Mouse (Mus musculus) lung, embryonic 16.5 days (tissue): ENCODE results near the gene Pparg. TPM values are rescaled to one million over a fixed set of nuclear protein-coding genes. Genes with fewer than 3 reads are reported as not detected.

Experiments used
- ATAC-seq: fragments of 200-750 bp; cut with Nextera tagmentation; 2 replicates; pipeline ENCODE4 v1.8.0; 2017; ENCODE audit warnings: low read depth, mild to moderate bottlenecking, moderate library complexity
- H3K27ac ChIP-seq: fragments of 300-500 bp; sonication (generic); 2 replicates; pipeline ENCODE4 v1.5.1; 2014; ENCODE audit warnings: mild to moderate bottlenecking, control low read depth, low read length
- H3K27me3 ChIP-seq: fragments of 300-500 bp; sonication (generic); 2 replicates; pipeline ENCODE4 v1.6.1; 2014; ENCODE audit warnings: low read depth, low read length, mixed read lengths; ENCODE audit not compliant: control insufficient read depth, insufficient read depth
- H3K36me3 ChIP-seq: fragments of 300-500 bp; sonication (generic); 2 replicates; pipeline ENCODE4 v1.6.1; 2014; ENCODE audit warnings: low read length; ENCODE audit not compliant: control insufficient read depth, insufficient read depth
- H3K4me1 ChIP-seq: fragments of 300-500 bp; sonication (generic); replicated peaks from 2 replicates; pipeline ENCODE4 v1.6.1; 2014; ENCODE audit warnings: low read length, mixed read lengths; ENCODE audit not compliant: control insufficient read depth, insufficient read depth
- H3K4me2 ChIP-seq: fragments of 300-500 bp; sonication (generic); 2 replicates; pipeline ENCODE4 v1.6.1; 2014; ENCODE audit warnings: low read depth, low read length, control low read depth
- H3K4me3 ChIP-seq: fragments of 300-500 bp; sonication (generic); 2 replicates; pipeline ENCODE4 v1.5.1; 2014; ENCODE audit warnings: mild to moderate bottlenecking, low read length, control low read depth
- H3K9ac ChIP-seq: fragments of 300-500 bp; sonication (generic); 2 replicates; pipeline ENCODE4 v1.6.1; 2014; ENCODE audit warnings: low read length, control low read depth
- H3K9me3 ChIP-seq: fragments of 300-500 bp; sonication (generic); 2 replicates; pipeline ENCODE4 v1.6.1; 2016; ENCODE audit warnings: low read length; ENCODE audit not compliant: control insufficient read depth
- WGBS: fragments of 180-500 bp; shearing (Covaris S2); extraction: QIAGEN DNeasy Blood & Tissue Kit; methylation state at CpG from one replicate; pipeline ENCODE4 v1.1.7; 2014; 5-methylcytosine and 5-hydroxymethylcytosine counted together
- polyA plus RNA-seq: library from polyadenylated mRNA; unstranded; fragments of >200 nt; fragmentation: Nextera tagmentation; extraction: Ambion mirVana; gene quantifications from 2 replicates; pipeline ENCODE4 v1.2.1, GENCODE M21; 2015

Gene Pparg
- 5.4 and 5.5 TPM in 2 replicates for polyA plus RNA-seq

- peak within 1 kb of the TSS; percentile 74 for H3K9ac ChIP-seq
- peak; percentile 87 for ATAC-seq
- no peaks in the 10 kb centered on the region for H3K4me1 ChIP-seq
- peak within 1 kb of the TSS; percentile 64 for H3K4me3 ChIP-seq
- 0 out of 2 replicates have a peak, but pooled peaks cover 4% of the 10 kb centered on the region for H3K9me3 ChIP-seq
- peaks cover 9% of the 10 kb centered on the region for H3K27me3 ChIP-seq
- no peak within 1 kb of the TSS for H3K27ac ChIP-seq
- peak within 1 kb of the TSS; percentile 97 for H3K4me2 ChIP-seq
- WGBS: under 1% methylated on average over 73 of the region's 76 CpGs
- no peaks in the 10 kb centered on the region for H3K36me3 ChIP-seq
Observed at GRCm38 (mm10) chr6:115360776-115361605, at the start of gene Pparg. TSS of gene Pparg (plus strand) at chr6:115360951.

- Histone ChIP-seq H3K4me3 (peak overlapping the region; percentile 22), H3K9ac (peak overlapping the region; percentile 30), H3K9me3 (no peaks in the 10 kb centered on the region), H3K27me3 (no peaks in the 10 kb centered on the region), H3K36me3 (no peaks in the 10 kb centered on the region), H3K4me2 (peak overlapping the region; percentile 42), H3K4me1 (peaks cover 5% of the 10 kb centered on the region; the same call in 1 of the 2 replicates), H3K27ac (no peak overlapping the region)
- WGBS: 45% methylated on average over 12 of the region's 12 CpGs
- no peak for ATAC-seq
Observed at GRCm38 (mm10) chr6:115312780-115313179, 48.0 kb upstream of the Pparg start.

GRCm38 (mm10) chr6:115313235-115313738, 47.5 kb upstream of the Pparg start:
- ATAC-seq: no peak
- 56% methylated on average over 9 of the region's 9 CpGs for WGBS
- no peaks in the 10 kb centered on the region for H3K9me3 ChIP-seq
- H3K4me3 ChIP-seq: no peak overlapping the region
- no peaks in the 10 kb centered on the region for H3K36me3 ChIP-seq
- H3K4me1 ChIP-seq: peaks cover 5% of the 10 kb centered on the region; the same call in 1 of the 2 replicates
- no peak overlapping the region for H3K27ac ChIP-seq
- H3K9ac ChIP-seq: no peak overlapping the region
- no peaks in the 10 kb centered on the region for H3K27me3 ChIP-seq
- no peak overlapping the region for H3K4me2 ChIP-seq

GRCm38 (mm10) chr6:115313910-115314309, 46.8 kb upstream of the Pparg start:
- Histone ChIP-seq H3K9me3 (no peaks in the 10 kb centered on the region), H3K4me1 (peaks cover 5% of the 10 kb centered on the region; the same call in 1 of the 2 replicates), H3K4me3 (no peak overlapping the region), H3K9ac (no peak overlapping the region), H3K27ac (no peak overlapping the region), H3K4me2 (no peak overlapping the region), H3K36me3 (no peaks in the 10 kb centered on the region), H3K27me3 (no peaks in the 10 kb centered on the region)
- 32% methylated on average over 7 of the region's 7 CpGs for WGBS
- ATAC-seq: no peak

- no peak for ATAC-seq
- H3K36me3 ChIP-seq: no peaks in the 10 kb centered on the region
- WGBS: 59% methylated on average over 4 of the region's 4 CpGs
- H3K4me2 ChIP-seq: no peak overlapping the region
- H3K27ac ChIP-seq: no peak overlapping the region
- H3K9me3 ChIP-seq: no peaks in the 10 kb centered on the region
- H3K4me3 ChIP-seq: no peak overlapping the region
- H3K4me1 ChIP-seq: peaks cover 5% of the 10 kb centered on the region; the same call in 1 of the 2 replicates
- no peaks in the 10 kb centered on the region for H3K27me3 ChIP-seq
- H3K9ac ChIP-seq: no peak overlapping the region
Observed at GRCm38 (mm10) chr6:115315770-115316169, 45.0 kb upstream of the Pparg start.

- no peaks in the 10 kb centered on the region for H3K9me3 ChIP-seq
- H3K36me3 ChIP-seq: no peaks in the 10 kb centered on the region
- H3K4me3 ChIP-seq: no peak overlapping the region
- peak; percentile 54; the same call in 1 of the 2 replicates for ATAC-seq
- 45% methylated on average over 11 of the region's 11 CpGs for WGBS
- H3K27me3 ChIP-seq: no peaks in the 10 kb centered on the region
- no peak overlapping the region for H3K4me2 ChIP-seq
- peaks cover 5% of the 10 kb centered on the region; the same call in 1 of the 2 replicates for H3K4me1 ChIP-seq
- no peak overlapping the region for H3K27ac ChIP-seq
- H3K9ac ChIP-seq: no peak overlapping the region
Observed at GRCm38 (mm10) chr6:115316811-115317221, 43.9 kb upstream of the Pparg start.

GRCm38 (mm10) chr6:115318811-115319210, 41.9 kb upstream of the Pparg start:
- ATAC-seq: no peak
- H3K27ac ChIP-seq: peak overlapping the region; percentile 5; the same call in 1 of the 2 replicates
- WGBS: 64% methylated on average over 6 of the region's 6 CpGs

GRCm38 (mm10) chr6:115319686-115320085, 41.1 kb upstream of the Pparg start:
- H3K9ac ChIP-seq: no peak overlapping the region
- H3K27me3 ChIP-seq: no peaks in the 10 kb centered on the region
- H3K4me1 ChIP-seq: no peaks in the 10 kb centered on the region
- no peaks in the 10 kb centered on the region for H3K9me3 ChIP-seq
- WGBS: 89% methylated on average over 4 of the region's 4 CpGs
- no peak overlapping the region for H3K4me3 ChIP-seq
- no peaks in the 10 kb centered on the region for H3K36me3 ChIP-seq
- ATAC-seq: no peak
- H3K4me2 ChIP-seq: no peak overlapping the region
- H3K27ac ChIP-seq: no peak overlapping the region

More at GRCm38 (mm10) chr6:115318811-115319210, 41.9 kb upstream of the Pparg start:
- Histone ChIP-seq H3K36me3 (no peaks in the 10 kb centered on the region), H3K9ac (no peak overlapping the region), H3K4me1 (no peaks in the 10 kb centered on the region), H3K4me2 (no peak overlapping the region), H3K27me3 (no peaks in the 10 kb centered on the region), H3K4me3 (no peak overlapping the region), H3K9me3 (no peaks in the 10 kb centered on the region)

- Histone ChIP-seq H3K27ac (no peak overlapping the region), H3K9ac (no peak overlapping the region), H3K36me3 (no peaks in the 10 kb centered on the region), H3K9me3 (no peaks in the 10 kb centered on the region), H3K27me3 (no peaks in the 10 kb centered on the region), H3K4me1 (no peaks in the 10 kb centered on the region), H3K4me2 (no peak overlapping the region), H3K4me3 (no peak overlapping the region)
- no peak for ATAC-seq
- 80% methylated on average over 8 of the region's 8 CpGs for WGBS
Observed at GRCm38 (mm10) chr6:115320927-115321714, 39.6 kb upstream of the Pparg start.
